Mouse (Mus musculus) liver, adult 2 months (tissue): ENCODE data around the gene Insr. TPM values are rescaled to one million over a fixed set of nuclear protein-coding genes. Genes with fewer than 3 reads are reported as not detected.

Experiments used
- DNase-seq: peaks from one replicate; pipeline ENCODE4 v3.0.0-alpha.2; 2011; ENCODE audit warnings: low read depth, low spot score; ENCODE audit errors: extremely low read depth
- H3K27ac ChIP-seq: fragments of 200-500 bp; replicated peaks from 2 replicates; pipeline ENCODE4 v1.5.1; 2012; ENCODE audit warnings: low read depth, mild to moderate bottlenecking, control low read depth, inconsistent platforms, low read length; ENCODE audit not compliant: insufficient read depth
- H3K27me3 ChIP-seq: fragments of 200-500 bp; 2 replicates; pipeline ENCODE4 v1.6.1; 2012; ENCODE audit warnings: mild to moderate bottlenecking, moderate library complexity, low read length, inconsistent platforms; ENCODE audit not compliant: control insufficient read depth, insufficient read depth
- H3K36me3 ChIP-seq: fragments of 200-500 bp; 2 replicates; pipeline ENCODE4 v1.6.1; 2012; ENCODE audit warnings: low read length, inconsistent platforms; ENCODE audit not compliant: control insufficient read depth, insufficient read depth
- H3K4me1 ChIP-seq: fragments of 200-500 bp; 2 replicates; pipeline ENCODE4 v1.6.1; 2011; ENCODE audit warnings: low read length; ENCODE audit not compliant: control insufficient read depth, insufficient read depth
- H3K4me3 ChIP-seq: fragments of 200-500 bp; 2 replicates; pipeline ENCODE4 v1.5.1; 2011; ENCODE audit warnings: low read depth, mild to moderate bottlenecking, control low read depth, low read length, moderate library complexity; ENCODE audit not compliant: insufficient read depth
- H3K79me2 ChIP-seq: fragments of 200-500 bp; 2 replicates; pipeline ENCODE4 v1.6.1; 2012; ENCODE audit warnings: inconsistent platforms, mild to moderate bottlenecking, low read length, moderate library complexity; ENCODE audit not compliant: control insufficient read depth, insufficient read depth
- H3K9ac ChIP-seq: fragments of 200-500 bp; 2 replicates; pipeline ENCODE4 v1.6.1; 2012; ENCODE audit warnings: low read depth, mild to moderate bottlenecking, control low read depth, inconsistent platforms, low read length
- CTCF ChIP-seq: fragments of 200-500 bp; IDR thresholded peaks from 2 replicates; pipeline ENCODE4 v1.5.1; 2011; ENCODE audit warnings: low read depth, low read length, control low read depth
- POLR2A ChIP-seq: fragments of 200-500 bp; IDR thresholded peaks from 2 replicates; pipeline ENCODE4 v1.6.1; 2011; ENCODE audit warnings: low read length, control low read depth; ENCODE audit not compliant: insufficient read depth; ENCODE audit errors: extremely low read depth
- WGBS: fragments of 180-500 bp; shearing (Covaris S2); methylation state at CpG from one replicate; pipeline ENCODE4 v1.1.7; 2018; 5-methylcytosine and 5-hydroxymethylcytosine counted together
- polyA plus RNA-seq: library from polyadenylated mRNA; depleted of rRNA; stranded (reverse); fragments of >200 nt; gene quantifications from 2 replicates; pipeline ENCODE4 v1.2.3, GENCODE M21; 2012
- total RNA-seq: library from RNA; depleted of rRNA; stranded (reverse); fragments of >200 nt; gene quantifications from 2 replicates; pipeline ENCODE4 v1.2.3, GENCODE M21; 2014

Gene Insr
- total and polyA plus RNA-seq, 2 experiments, result 28.5 to 70.0 TPM

- H3K9ac ChIP-seq, result no peak overlapping the region
- H3K79me2 ChIP-seq, result no peaks in the 10 kb centered on the region
- H3K27me3 ChIP-seq, result no peaks in the 10 kb centered on the region
- H3K4me1 ChIP-seq, result no peaks in the 10 kb centered on the region
- no peaks in the 10 kb centered on the region for H3K36me3 ChIP-seq
- WGBS, result 91% methylated on average over 2 of the region's 2 CpGs
- no peak for DNase-seq
- H3K4me3 ChIP-seq, result no peak overlapping the region
- no peak overlapping the region for H3K27ac ChIP-seq
- no peak for TF ChIP-seq CTCF
- no peak for TF ChIP-seq POLR2A
Measured at GRCm38 (mm10) chr8:3302131-3302530, 22.7 kb upstream of the Insr start.

DNA sequence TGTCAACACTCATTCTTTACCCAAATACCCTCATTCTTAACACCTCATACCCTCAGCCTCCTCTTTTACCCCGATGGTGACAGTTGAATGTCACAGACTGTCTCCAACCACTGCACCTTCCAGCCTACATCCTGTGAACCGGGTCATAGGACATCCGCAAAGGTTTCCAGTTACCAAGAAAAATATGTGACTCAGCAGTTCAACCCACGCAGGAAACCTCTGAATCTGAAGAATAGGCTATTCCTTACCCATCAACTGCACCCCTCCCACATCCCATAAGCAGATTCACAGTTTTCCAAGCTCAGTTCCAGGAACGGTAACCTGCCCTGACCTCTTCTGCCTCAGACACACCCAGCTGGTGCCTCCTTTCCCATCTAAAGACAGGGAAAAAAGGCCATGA is 19.9 kb upstream of the Insr start:
- H3K9ac ChIP-seq, result no peak overlapping the region
- no peaks in the 10 kb centered on the region for H3K79me2 ChIP-seq
- no peaks in the 10 kb centered on the region for H3K36me3 ChIP-seq
- no peak for DNase-seq
- WGBS, result 70% methylated on average over 5 of the region's 5 CpGs
- H3K4me3 ChIP-seq, result no peak overlapping the region
- H3K4me1 ChIP-seq, result no peaks in the 10 kb centered on the region
- H3K27ac ChIP-seq, result no peak overlapping the region
- no peaks in the 10 kb centered on the region for H3K27me3 ChIP-seq
- TF ChIP-seq POLR2A (no peak), CTCF (no peak)

- DNase-seq, result no peak
- Histone ChIP-seq H3K27me3 (no peaks in the 10 kb centered on the region), H3K4me1 (no peaks in the 10 kb centered on the region; the same call in 1 of the 2 replicates), H3K4me3 (no peak overlapping the region), H3K9ac (no peak overlapping the region), H3K79me2 (no peaks in the 10 kb centered on the region), H3K36me3 (no peaks in the 10 kb centered on the region), H3K27ac (no peak overlapping the region)
- 72% methylated on average over 2 of the region's 2 CpGs for WGBS
- TF ChIP-seq POLR2A (no peak), CTCF (no peak)
Measured at GRCm38 (mm10) chr8:3285824-3286223, 6.4 kb upstream of the Insr start.

GRCm38 (mm10) chr8:3284656-3285055 is 5.2 kb upstream of the Insr start:
- Histone ChIP-seq H3K9ac (no peak overlapping the region), H3K4me1 (no peaks in the 10 kb centered on the region; the same call in 1 of the 2 replicates), H3K27me3 (no peaks in the 10 kb centered on the region), H3K36me3 (no peaks in the 10 kb centered on the region), H3K4me3 (no peak overlapping the region), H3K27ac (no peak overlapping the region), H3K79me2 (no peaks in the 10 kb centered on the region)
- TF ChIP-seq POLR2A (no peak), CTCF (no peak)
- WGBS, result 49% methylated on average over 4 of the region's 4 CpGs
- DNase-seq, result no peak

GRCm38 (mm10) chr8:3281296-3281695 is 1.9 kb upstream of the Insr start:
- Histone ChIP-seq H3K4me3 (no peak overlapping the region), H3K36me3 (no peaks in the 10 kb centered on the region), H3K9ac (no peak overlapping the region), H3K27me3 (no peaks in the 10 kb centered on the region), H3K79me2 (peaks cover 29% of the 10 kb centered on the region), H3K27ac (no peak overlapping the region), H3K4me1 (peaks cover 14% of the 10 kb centered on the region)
- WGBS, result 93% methylated on average over 3 of the region's 3 CpGs
- no peak for DNase-seq
- TF ChIP-seq POLR2A (no peak), CTCF (no peak)

DNA sequence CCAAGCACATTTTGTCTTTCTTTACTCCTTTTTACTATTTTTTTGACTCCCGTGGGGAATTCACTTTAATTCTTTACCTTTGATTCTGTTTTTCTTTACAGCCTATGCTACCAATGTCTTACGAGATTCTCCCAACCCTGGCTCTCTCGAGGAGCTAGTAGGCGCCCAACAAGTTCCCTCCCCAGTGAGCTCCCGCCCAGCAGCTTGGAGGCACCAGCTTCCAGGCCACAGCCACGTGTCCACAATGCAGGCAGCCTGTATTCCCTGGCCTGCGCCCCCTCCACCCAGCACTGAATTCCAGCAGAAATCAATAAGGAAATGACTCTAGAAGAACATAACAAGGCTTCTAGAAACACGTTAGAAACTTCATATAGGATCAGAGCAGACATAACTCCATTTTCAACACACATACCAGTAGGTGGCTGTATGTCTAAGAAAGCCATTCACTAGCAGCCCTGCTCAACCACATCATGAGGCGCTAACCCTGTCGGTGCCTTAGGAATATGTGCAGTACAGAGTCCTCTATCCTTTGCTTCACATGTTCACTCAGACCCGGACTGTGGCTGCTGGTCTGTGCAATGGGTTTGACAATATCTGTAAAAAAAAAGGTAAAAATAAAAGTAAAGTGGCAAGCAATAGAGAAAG is 971 bp upstream of the Insr start:
- Histone ChIP-seq H3K36me3 (no peaks in the 10 kb centered on the region), H3K4me3 (no peak overlapping the region), H3K27ac (no peak overlapping the region), H3K9ac (no peak overlapping the region), H3K79me2 (peaks cover 38% of the 10 kb centered on the region), H3K27me3 (no peaks in the 10 kb centered on the region), H3K4me1 (peaks cover 22% of the 10 kb centered on the region)
- WGBS, result 23% methylated on average over 11 of the region's 11 CpGs
- DNase-seq, result peak; percentile 58
- TF ChIP-seq CTCF (no peak), POLR2A (no peak)
